Mouse (Mus musculus) embryonic facial prominence, embryonic 14.5 days (tissue): ENCODE data around the gene Arih2. TPM values are rescaled to one million over a fixed set of nuclear protein-coding genes. Genes with fewer than 3 reads are reported as not detected.

ENCODE experiments used
- ATAC-seq: fragments of 200-750 bp; cut with Nextera tagmentation; 2 replicates; pipeline ENCODE4 v1.8.0; 2017; ENCODE audit warnings: low read depth, moderate number of reproducible peaks, moderate TSS enrichment
- DNase-seq: peaks from one replicate; pipeline ENCODE4 v3.0.0-alpha.2; 2015; ENCODE audit warnings: low spot score
- H3K27ac ChIP-seq: fragments of 300-500 bp; sonication (generic); replicated peaks from 2 replicates; pipeline ENCODE4 v1.5.1; 2014; ENCODE audit warnings: low read depth, mild to moderate bottlenecking, low read length, moderate library complexity
- H3K27me3 ChIP-seq: fragments of 300-500 bp; sonication (generic); replicated peaks from 2 replicates; pipeline ENCODE4 v1.6.1; 2014; ENCODE audit warnings: low read length; ENCODE audit not compliant: control insufficient read depth, insufficient read depth
- H3K36me3 ChIP-seq: fragments of 300-500 bp; sonication (generic); 2 replicates; pipeline ENCODE4 v1.6.1; 2014; ENCODE audit warnings: low read length, mixed read lengths; ENCODE audit not compliant: control insufficient read depth, insufficient read depth
- H3K4me1 ChIP-seq: fragments of 300-500 bp; sonication (generic); 2 replicates; pipeline ENCODE4 v1.6.1; 2014; ENCODE audit warnings: antibody characterized with exemption, low read length; ENCODE audit not compliant: control insufficient read depth, insufficient read depth
- H3K4me2 ChIP-seq: fragments of 300-500 bp; sonication (generic); 2 replicates; pipeline ENCODE4 v1.6.1; 2014; ENCODE audit warnings: low read depth, mild to moderate bottlenecking, low read length, moderate library complexity, mixed read lengths
- H3K4me3 ChIP-seq: fragments of 300-500 bp; sonication (generic); 2 replicates; pipeline ENCODE4 v1.5.1; 2014; ENCODE audit warnings: low read depth, mild to moderate bottlenecking, low read length
- H3K9ac ChIP-seq: fragments of 300-500 bp; sonication (generic); 2 replicates; pipeline ENCODE4 v1.6.1; 2014; ENCODE audit warnings: low read depth, mild to moderate bottlenecking, low read length, moderate library complexity, mixed read lengths
- H3K9me3 ChIP-seq: fragments of 300-500 bp; sonication (generic); 2 replicates; pipeline ENCODE4 v1.6.1; 2016; ENCODE audit warnings: low read length; ENCODE audit not compliant: control insufficient read depth
- WGBS: fragments of 180-500 bp; shearing (Covaris S2); extraction: QIAGEN DNeasy Blood & Tissue Kit; methylation state at CpG from one replicate; pipeline ENCODE4 v1.1.7; 2014; 5-methylcytosine and 5-hydroxymethylcytosine counted together
- polyA plus RNA-seq: library from polyadenylated mRNA; unstranded; fragments of >200 nt; fragmentation: Nextera tagmentation; extraction: Ambion mirVana; gene quantifications from 2 replicates; pipeline ENCODE4 v1.2.1, GENCODE M21; 2014

The Arih2 gene
- polyA plus RNA-seq, 1 experiment from 2014 or later, result 36.4 TPM

- DNase-seq (peak; percentile 29), ATAC-seq (no peak)
- H3K36me3 ChIP-seq, result 0 out of 2 replicates have a peak, but pooled peaks cover 13% of the 10 kb centered on the region
- 91% methylated on average over 1 of the region's 1 CpGs for WGBS
- no peak within 1 kb of the TSS for H3K27ac ChIP-seq
- no peak within 1 kb of the TSS for H3K4me3 ChIP-seq
- H3K4me1 ChIP-seq, result peaks cover 11% of the 10 kb centered on the region
- H3K9ac ChIP-seq, result no peak within 1 kb of the TSS
- H3K9me3 ChIP-seq, result no peaks in the 10 kb centered on the region
- H3K4me2 ChIP-seq, result no peak within 1 kb of the TSS
- no peaks in the 10 kb centered on the region for H3K27me3 ChIP-seq
These were observed 39.9 kb upstream of the Arih2 start, which contains the start of gene Prkar2a for GRCm38 (mm10) chr9:108689106-108689505. Gene Prkar2a (plus strand): TSS chr9:108689314.

GRCm38 (mm10) chr9:108688451-108688850 lies 39.3 kb upstream of the Arih2 start:
- Histone ChIP-seq H3K4me2 (no peak overlapping the region), H3K4me1 (peaks cover 5% of the 10 kb centered on the region; the same call in 1 of the 2 replicates), H3K36me3 (peaks cover 17% of the 10 kb centered on the region; the same call in 1 of the 2 replicates), H3K4me3 (no peak overlapping the region), H3K27ac (no peak overlapping the region), H3K9ac (no peak overlapping the region), H3K27me3 (no peaks in the 10 kb centered on the region), H3K9me3 (no peaks in the 10 kb centered on the region)
- peak; percentile 47 for DNase-seq
- 68% methylated on average over 9 of the region's 9 CpGs for WGBS
- ATAC-seq, result no peak

GRCm38 (mm10) chr9:108687686-108688085 lies 38.5 kb upstream of the Arih2 start:
- Histone ChIP-seq H3K36me3 (peaks cover 24% of the 10 kb centered on the region; the same call in 1 of the 2 replicates), H3K4me3 (no peak overlapping the region), H3K27me3 (no peaks in the 10 kb centered on the region), H3K9ac (no peak overlapping the region), H3K4me2 (no peak overlapping the region), H3K9me3 (no peaks in the 10 kb centered on the region), H3K4me1 (no peaks in the 10 kb centered on the region), H3K27ac (no peak overlapping the region)
- DNase-seq (no peak), ATAC-seq (no peak)
- WGBS, result 71% methylated on average over 2 of the region's 2 CpGs

- no peak overlapping the region for H3K4me3 ChIP-seq
- H3K4me2 ChIP-seq, result no peak overlapping the region
- no peaks in the 10 kb centered on the region for H3K27me3 ChIP-seq
- no peak for ATAC-seq
- H3K4me1 ChIP-seq, result no peaks in the 10 kb centered on the region
- DNase-seq, result no peak
- peaks cover 29% of the 10 kb centered on the region; the same call in 1 of the 2 replicates for H3K36me3 ChIP-seq
- no peak overlapping the region for H3K9ac ChIP-seq
- H3K27ac ChIP-seq, result no peak overlapping the region
- 82% methylated on average over 6 of the region's 6 CpGs for WGBS
- no peaks in the 10 kb centered on the region for H3K9me3 ChIP-seq
These were observed 38.0 kb upstream of the Arih2 start for GRCm38 (mm10) chr9:108687181-108687580.

GRCm38 (mm10) chr9:108686475-108686887 lies 37.3 kb upstream of the Arih2 start:
- peak; percentile 35 for ATAC-seq
- H3K36me3 ChIP-seq, result peaks cover 31% of the 10 kb centered on the region; the same call in 1 of the 2 replicates
- peak; percentile 62 for DNase-seq
- no peaks in the 10 kb centered on the region for H3K27me3 ChIP-seq
- no peaks in the 10 kb centered on the region for H3K4me1 ChIP-seq
- H3K4me3 ChIP-seq, result no peak overlapping the region
- WGBS, result 33% methylated on average over 4 of the region's 4 CpGs
- H3K9ac ChIP-seq, result no peak overlapping the region
- no peak overlapping the region for H3K27ac ChIP-seq
- H3K9me3 ChIP-seq, result no peaks in the 10 kb centered on the region
- H3K4me2 ChIP-seq, result no peak overlapping the region

- DNase-seq, result no peak
- WGBS, result 91% methylated on average over 15 of the region's 15 CpGs
- peaks cover 65% of the 10 kb centered on the region for H3K36me3 ChIP-seq
These were observed 30.8 kb upstream of the Arih2 start for GRCm38 (mm10) chr9:108680026-108680425.

GRCm38 (mm10) chr9:108673151-108673550 lies 24.0 kb upstream of the Arih2 start:
- no peak for ATAC-seq
- WGBS, result 54% methylated on average over 2 of the region's 2 CpGs

More at GRCm38 (mm10) chr9:108680026-108680425, 30.8 kb upstream of the Arih2 start:
- Histone ChIP-seq H3K9ac (no peak overlapping the region), H3K4me2 (no peak overlapping the region), H3K4me1 (no peaks in the 10 kb centered on the region), H3K27me3 (no peaks in the 10 kb centered on the region), H3K27ac (no peak overlapping the region), H3K9me3 (no peaks in the 10 kb centered on the region), H3K4me3 (no peak overlapping the region)
- no peak for ATAC-seq

GRCm38 (mm10) chr9:108669875-108670274 lies 20.7 kb upstream of the Arih2 start:
- Histone ChIP-seq H3K4me1 (no peaks in the 10 kb centered on the region), H3K27me3 (no peaks in the 10 kb centered on the region), H3K4me3 (no peak overlapping the region), H3K9ac (no peak overlapping the region), H3K9me3 (peaks cover 5% of the 10 kb centered on the region; the same call in 1 of the 2 replicates), H3K4me2 (no peak overlapping the region), H3K36me3 (peaks cover 26% of the 10 kb centered on the region), H3K27ac (no peak overlapping the region)
- DNase-seq (peak; percentile 24), ATAC-seq (no peak)
- 54% methylated on average over 8 of the region's 8 CpGs for WGBS

More at GRCm38 (mm10) chr9:108673151-108673550, 24.0 kb upstream of the Arih2 start:
- Histone ChIP-seq H3K9me3 (peaks cover 5% of the 10 kb centered on the region; the same call in 1 of the 2 replicates), H3K27me3 (no peaks in the 10 kb centered on the region), H3K9ac (no peak overlapping the region), H3K27ac (no peak overlapping the region), H3K4me2 (no peak overlapping the region), H3K4me1 (no peaks in the 10 kb centered on the region), H3K4me3 (no peak overlapping the region), H3K36me3 (peaks cover 39% of the 10 kb centered on the region)
- no peak for DNase-seq

- H3K4me3 ChIP-seq, result peak overlapping the region; percentile 72
- H3K27me3 ChIP-seq, result no peaks in the 10 kb centered on the region
- H3K4me2 ChIP-seq, result peak overlapping the region; percentile 61
- 44% methylated on average over 6 of the region's 6 CpGs for WGBS
- ATAC-seq (no peak), DNase-seq (no peak)
- H3K36me3 ChIP-seq, result no peaks in the 10 kb centered on the region
- no peaks in the 10 kb centered on the region for H3K9me3 ChIP-seq
- H3K4me1 ChIP-seq, result peaks cover 4% of the 10 kb centered on the region; the same call in 1 of the 2 replicates
- peak overlapping the region; percentile 65 for H3K9ac ChIP-seq
- no peak overlapping the region for H3K27ac ChIP-seq
These were observed 13.5 kb upstream of the Arih2 start for GRCm38 (mm10) chr9:108662660-108663059.
